Mouse (Mus musculus): ENCODE data around the gene Htra2. TPM values are rescaled to one million over a fixed set of nuclear protein-coding genes. Genes with fewer than 3 reads are reported as not detected.

The Htra2 gene
- polyA plus RNA-seq, 1 experiment from 2014 or later: 76.6 TPM

DNA sequence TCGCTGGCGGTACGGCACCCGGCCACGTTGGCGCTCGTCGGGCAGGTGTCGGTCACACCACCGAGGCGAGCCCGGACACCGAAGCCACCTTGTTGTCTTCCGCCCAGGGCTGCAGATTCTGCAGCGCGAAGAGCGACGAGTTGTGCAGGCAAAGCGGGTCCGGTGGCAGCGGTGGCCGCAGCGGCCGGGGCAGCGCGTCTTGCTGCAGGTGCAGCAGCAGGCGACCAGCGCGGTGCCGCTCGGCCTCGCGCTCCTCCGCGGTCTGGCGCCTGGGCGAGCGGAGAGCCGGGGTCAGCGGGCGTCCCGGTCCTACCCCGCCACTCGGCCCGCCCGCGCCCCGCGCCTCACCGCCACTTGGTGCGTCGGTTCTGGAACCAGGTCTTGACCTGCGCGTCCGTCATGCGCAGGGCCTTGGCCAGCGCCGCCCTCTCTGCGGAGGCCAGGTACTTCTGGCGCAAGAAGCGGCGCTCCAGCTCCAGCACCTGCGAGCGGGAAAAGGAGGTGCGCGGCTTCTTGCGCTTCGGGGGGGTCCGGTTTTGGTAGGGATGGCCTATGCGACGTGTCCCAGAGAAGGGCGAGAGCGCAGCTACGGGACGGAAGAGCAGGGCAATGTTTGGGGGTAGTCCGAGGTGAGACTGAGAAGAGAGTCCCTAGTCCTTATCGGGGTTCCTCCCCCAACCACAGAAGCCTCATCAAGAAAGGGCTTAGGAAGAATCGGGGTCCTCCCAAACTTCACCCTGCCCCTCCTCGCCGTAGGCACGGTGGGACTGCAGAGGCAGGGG lies 13.8 kb upstream of the Htra2 start:
- Histone ChIP-seq H3K4me3 (peak overlapping the region; percentile 29), H3K36me3 (no peaks in the 10 kb centered on the region), H3K4me2 (peak overlapping the region; percentile 52), H3K9ac (no peak overlapping the region), H3K4me1 (peaks cover 25% of the 10 kb centered on the region), H3K27me3 (peaks cover 100% of the 10 kb centered on the region), H3K27ac (no peak overlapping the region), H3K9me3 (no peaks in the 10 kb centered on the region)
- ATAC-seq (ENCODE audit: borderline replicate concordance, extremely low read depth, low FRiP score, low TSS enrichment): no peak
- under 1% methylated on average over 77 of the region's 81 CpGs for WGBS

DNA sequence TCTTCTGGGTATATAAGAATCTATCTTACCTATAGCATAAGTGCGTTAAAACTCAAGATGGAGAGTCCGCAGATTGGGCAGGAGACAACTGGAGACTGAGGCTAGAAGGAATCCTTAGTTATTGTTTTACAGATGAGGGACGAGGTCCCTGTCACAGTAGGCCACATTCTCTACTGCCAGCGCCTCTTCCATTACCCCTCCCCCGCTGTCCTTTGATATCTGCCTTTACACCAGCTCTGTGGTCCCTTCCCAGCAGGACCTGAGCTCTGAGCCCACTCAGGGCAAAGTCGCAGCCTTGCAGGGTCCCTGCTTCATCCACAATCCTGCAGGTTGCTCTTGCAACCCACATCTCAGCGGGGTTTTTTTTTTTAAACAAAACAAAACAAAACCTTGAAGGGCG lies 13.1 kb upstream of the Htra2 start:
- no peak for ATAC-seq (ENCODE audit: borderline replicate concordance, extremely low read depth, low FRiP score, low TSS enrichment)
- Histone ChIP-seq H3K27me3 (peaks cover 100% of the 10 kb centered on the region), H3K4me2 (peak overlapping the region; percentile 52)

GRCm38 (mm10) chr6:83066441-83066840 lies 11.4 kb upstream of the Htra2 start:
- no peaks in the 10 kb centered on the region for H3K9me3 ChIP-seq
- peaks cover 100% of the 10 kb centered on the region for H3K27me3 ChIP-seq
- no peak overlapping the region for H3K27ac ChIP-seq
- no peak overlapping the region for H3K9ac ChIP-seq
- no peaks in the 10 kb centered on the region for H3K36me3 ChIP-seq
- no peak overlapping the region for H3K4me3 ChIP-seq
- H3K4me1 ChIP-seq: peaks cover 25% of the 10 kb centered on the region
- H3K4me2 ChIP-seq: no peak overlapping the region
- ATAC-seq (ENCODE audit: borderline replicate concordance, extremely low read depth, low FRiP score, low TSS enrichment): no peak
- 22% methylated on average over 6 of the region's 6 CpGs for WGBS

More for the DNA sequence above, 13.1 kb upstream of the Htra2 start:
- peak overlapping the region; percentile 29; the same call in 1 of the 2 replicates for H3K4me3 ChIP-seq
- H3K4me1 ChIP-seq: peaks cover 25% of the 10 kb centered on the region
- H3K27ac ChIP-seq: no peak overlapping the region
- H3K9me3 ChIP-seq: no peaks in the 10 kb centered on the region
- H3K9ac ChIP-seq: no peak overlapping the region
- H3K36me3 ChIP-seq: no peaks in the 10 kb centered on the region
- 5% methylated on average over 8 of the region's 8 CpGs for WGBS

GRCm38 (mm10) chr6:83065995-83066394 lies 10.9 kb upstream of the Htra2 start:
- no peak for ATAC-seq (ENCODE audit: borderline replicate concordance, extremely low read depth, low FRiP score, low TSS enrichment)
- H3K4me3 ChIP-seq: no peak overlapping the region
- 26% methylated on average over 8 of the region's 8 CpGs for WGBS

DNA sequence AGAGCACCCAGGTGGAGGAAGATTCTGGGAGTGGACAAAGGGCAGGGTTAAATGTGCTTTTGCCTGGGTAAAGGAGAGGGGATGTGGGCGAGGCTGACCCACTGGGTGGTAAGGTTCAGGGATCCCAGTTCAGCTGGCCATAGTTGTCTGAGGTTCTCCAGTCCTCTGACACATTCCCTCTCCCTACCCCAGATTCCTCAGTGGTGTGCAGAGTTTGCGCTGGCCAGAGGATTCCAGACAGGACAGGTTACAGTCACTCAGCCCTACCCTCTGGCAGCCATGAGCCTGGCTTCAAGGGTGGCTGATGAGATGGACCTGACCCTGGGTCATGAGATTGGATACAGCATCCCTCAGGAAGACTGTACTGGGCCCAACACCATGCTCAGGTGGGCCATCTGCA lies 3.7 kb upstream of the Htra2 start:
- 82% methylated on average over 2 of the region's 2 CpGs for WGBS
- H3K27ac ChIP-seq: no peak overlapping the region
- peaks cover 10% of the 10 kb centered on the region for H3K4me1 ChIP-seq
- peaks cover 26% of the 10 kb centered on the region for H3K27me3 ChIP-seq
- peaks cover 14% of the 10 kb centered on the region for H3K36me3 ChIP-seq
- H3K4me3 ChIP-seq: no peak overlapping the region
- ATAC-seq (ENCODE audit: borderline replicate concordance, extremely low read depth, low FRiP score, low TSS enrichment): no peak
- H3K9me3 ChIP-seq: no peaks in the 10 kb centered on the region
- no peak overlapping the region for H3K9ac ChIP-seq
- no peak overlapping the region for H3K4me2 ChIP-seq

More at GRCm38 (mm10) chr6:83065995-83066394, 10.9 kb upstream of the Htra2 start:
- Histone ChIP-seq H3K9ac (no peak overlapping the region), H3K4me1 (peaks cover 22% of the 10 kb centered on the region), H3K4me2 (no peak overlapping the region), H3K9me3 (no peaks in the 10 kb centered on the region), H3K27me3 (peaks cover 99% of the 10 kb centered on the region), H3K27ac (no peak overlapping the region), H3K36me3 (no peaks in the 10 kb centered on the region)

DNA sequence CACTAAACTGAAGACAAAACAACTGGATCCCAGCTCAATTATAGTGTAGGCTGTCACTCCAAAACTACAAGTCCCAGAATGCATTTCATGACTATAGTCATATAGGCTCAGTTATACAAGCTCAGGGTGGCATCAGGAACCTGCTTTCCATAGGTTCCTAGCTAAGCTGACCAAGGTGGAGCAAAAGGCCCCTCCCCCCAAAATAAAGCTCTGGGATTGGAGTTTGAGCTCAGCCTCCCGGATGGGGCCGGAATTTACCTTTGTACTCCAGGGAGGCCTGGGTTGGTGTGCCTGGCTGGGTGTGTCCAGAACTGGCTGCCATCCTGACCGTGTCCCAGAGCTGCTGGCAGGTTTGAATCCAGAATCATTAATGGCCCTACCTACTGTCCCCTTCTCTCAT lies 2.7 kb upstream of the Htra2 start, which contains the start of gene Dqx1:
Gene Dqx1, plus strand, starts transcription at position 55 of the 400 bp plus-strand sequence.
- Histone ChIP-seq H3K9me3 (no peaks in the 10 kb centered on the region), H3K4me3 (no peak within 1 kb of the TSS; the same call in 1 of the 2 replicates), H3K27me3 (peaks cover 17% of the 10 kb centered on the region), H3K9ac (no peak within 1 kb of the TSS), H3K4me2 (no peak within 1 kb of the TSS), H3K27ac (no peak within 1 kb of the TSS), H3K4me1 (peaks cover 18% of the 10 kb centered on the region), H3K36me3 (peaks cover 14% of the 10 kb centered on the region)
- WGBS: 40% methylated on average over 3 of the region's 3 CpGs
- no peak for ATAC-seq (ENCODE audit: borderline replicate concordance, extremely low read depth, low FRiP score, low TSS enrichment)

GRCm38 (mm10) chr6:83054074-83054851 lies 810 bp downstream of the Htra2 start, which contains the start of gene Aup1:
TSS of gene Aup1 (plus strand) at chr6:83054521.
- Histone ChIP-seq H3K9me3 (no peaks in the 10 kb centered on the region), H3K27me3 (no peaks in the 10 kb centered on the region), H3K4me2 (peak within 1 kb of the TSS; percentile 86), H3K9ac (peak within 1 kb of the TSS; percentile 85), H3K4me1 (peaks cover 26% of the 10 kb centered on the region), H3K27ac (peak within 1 kb of the TSS; percentile 85), H3K36me3 (peaks cover 28% of the 10 kb centered on the region), H3K4me3 (peak within 1 kb of the TSS; percentile 91)
- WGBS: under 1% methylated on average over 64 of the region's 64 CpGs
- ATAC-seq (ENCODE audit: borderline replicate concordance, extremely low read depth, low FRiP score, low TSS enrichment): peak; percentile 97

DNA sequence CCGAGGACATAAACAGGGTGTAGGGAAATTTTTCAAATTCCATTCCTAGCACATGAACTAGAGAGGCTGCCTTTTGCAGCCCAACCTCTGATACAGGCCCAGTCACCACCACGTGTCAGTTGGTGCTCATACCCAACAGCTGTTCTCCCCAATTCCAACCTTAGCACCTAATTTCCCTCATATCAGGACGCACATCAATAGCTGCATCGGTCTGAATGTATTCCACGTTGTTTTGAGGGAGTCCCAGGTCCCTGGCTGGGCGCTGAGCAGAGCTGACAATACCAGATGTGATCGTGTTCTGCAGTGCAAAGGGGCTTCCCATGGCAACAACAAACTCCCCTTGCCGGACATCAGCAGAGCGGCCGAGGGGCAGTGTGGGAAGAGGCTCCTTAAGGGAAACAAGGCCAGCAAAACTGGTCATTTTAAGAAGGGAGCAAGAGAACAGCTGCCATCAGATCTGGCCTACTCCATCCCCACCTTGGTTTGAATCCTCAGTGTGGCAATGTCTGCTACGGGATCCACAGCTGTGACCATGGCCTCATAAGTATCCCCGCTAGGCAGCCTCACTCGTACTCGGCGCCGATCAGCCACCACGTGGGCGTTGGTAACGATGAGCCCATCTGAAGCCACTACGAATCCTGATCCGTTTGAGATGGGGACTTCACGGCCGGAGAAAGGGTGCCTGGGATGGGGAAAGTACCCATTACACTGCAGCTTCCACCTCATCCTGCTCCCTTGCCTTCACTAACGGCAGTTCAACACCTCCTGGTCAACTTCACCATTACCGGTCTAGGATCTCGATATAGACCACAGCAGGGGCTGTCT lies 1.7 kb downstream of the Htra2 start:
- peak overlapping the region; percentile 86 for H3K4me2 ChIP-seq
- peak overlapping the region; percentile 91 for H3K4me3 ChIP-seq
- H3K4me1 ChIP-seq: peaks cover 26% of the 10 kb centered on the region
- peak overlapping the region; percentile 82 for H3K9ac ChIP-seq
- H3K27me3 ChIP-seq: no peaks in the 10 kb centered on the region
- WGBS: 2% methylated on average over 26 of the region's 26 CpGs
- no peaks in the 10 kb centered on the region for H3K9me3 ChIP-seq
- H3K36me3 ChIP-seq: peaks cover 28% of the 10 kb centered on the region
- ATAC-seq (ENCODE audit: borderline replicate concordance, extremely low read depth, low FRiP score, low TSS enrichment): no peak
- peak overlapping the region; percentile 85 for H3K27ac ChIP-seq

DNA sequence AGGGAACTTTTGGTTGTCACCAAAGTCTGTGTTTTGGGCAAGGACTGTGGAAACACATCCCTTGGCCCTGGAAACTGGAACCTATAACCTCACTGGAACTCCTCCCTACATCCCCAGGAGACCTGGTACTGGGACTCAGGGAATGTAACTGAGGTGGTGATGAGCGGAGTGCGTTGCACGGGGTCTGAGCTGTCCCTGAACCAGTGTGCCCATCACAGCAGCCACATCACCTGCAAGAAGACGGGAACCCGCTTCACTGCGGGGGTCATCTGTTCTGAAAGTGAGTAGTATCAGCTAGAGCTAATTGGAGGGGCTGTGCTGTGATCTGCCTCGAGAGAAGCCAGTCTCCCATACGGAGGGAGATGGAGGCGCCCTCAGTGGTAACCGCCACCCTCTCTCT lies 5.7 kb downstream of the Htra2 start:
- Histone ChIP-seq H3K4me3 (no peak overlapping the region), H3K27me3 (no peaks in the 10 kb centered on the region), H3K36me3 (peaks cover 14% of the 10 kb centered on the region), H3K9me3 (no peaks in the 10 kb centered on the region), H3K9ac (no peak overlapping the region), H3K4me2 (no peak overlapping the region), H3K27ac (no peak overlapping the region), H3K4me1 (peaks cover 16% of the 10 kb centered on the region)
- WGBS: 70% methylated on average over 10 of the region's 10 CpGs
- ATAC-seq (ENCODE audit: borderline replicate concordance, extremely low read depth, low FRiP score, low TSS enrichment): no peak

DNA sequence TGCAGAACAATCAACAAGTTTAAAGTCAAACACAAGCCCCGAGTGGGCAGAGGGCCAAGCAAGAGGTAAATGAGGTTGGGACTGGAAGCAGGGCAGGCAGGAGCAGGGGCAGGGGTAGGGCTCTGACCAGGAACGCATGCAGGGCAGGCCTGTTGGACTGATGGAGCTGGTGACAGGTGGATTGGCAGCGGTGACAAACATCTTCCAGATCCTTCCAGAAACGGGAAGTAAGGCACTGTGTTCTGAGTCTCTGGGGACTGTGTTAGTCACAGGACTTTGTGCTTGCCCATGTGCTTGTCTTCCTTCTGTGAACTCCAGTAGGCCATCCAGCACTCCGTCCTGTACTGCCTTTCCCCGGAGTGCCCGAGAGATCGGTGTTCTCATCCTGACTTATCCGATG lies 10.3 kb downstream of the Htra2 start:
- WGBS: 67% methylated on average over 9 of the region's 9 CpGs
- no peaks in the 10 kb centered on the region for H3K9me3 ChIP-seq
- no peak overlapping the region for H3K4me3 ChIP-seq
- H3K4me2 ChIP-seq: no peak overlapping the region
- H3K36me3 ChIP-seq: no peaks in the 10 kb centered on the region
- no peak for ATAC-seq (ENCODE audit: borderline replicate concordance, extremely low read depth, low FRiP score, low TSS enrichment)
- no peak overlapping the region for H3K27ac ChIP-seq
- peaks cover 6% of the 10 kb centered on the region; the same call in 1 of the 2 replicates for H3K4me1 ChIP-seq
- no peak overlapping the region for H3K9ac ChIP-seq
- no peaks in the 10 kb centered on the region for H3K27me3 ChIP-seq

DNA sequence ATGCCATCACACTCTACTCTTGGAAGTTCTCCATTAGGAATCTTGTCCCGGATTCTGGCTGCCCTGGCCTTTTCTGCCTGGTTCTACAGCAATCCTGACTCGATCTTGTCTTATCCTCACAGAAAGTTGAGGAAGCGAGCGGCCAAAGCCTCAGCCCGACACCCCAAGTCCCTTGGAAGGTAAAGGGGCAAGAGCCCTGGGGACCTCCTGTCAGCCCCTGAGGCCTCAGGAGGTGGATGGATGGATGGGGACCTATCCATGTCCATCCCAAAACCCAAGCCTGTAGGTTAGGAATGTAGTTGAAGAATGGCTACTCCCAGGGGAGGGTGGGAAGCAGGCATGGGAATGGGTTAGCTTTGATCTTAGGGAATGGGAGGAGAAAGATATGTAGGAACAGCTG lies 11.1 kb downstream of the Htra2 start:
- no peak overlapping the region for H3K4me2 ChIP-seq
- H3K9me3 ChIP-seq: no peaks in the 10 kb centered on the region
- no peak overlapping the region for H3K4me3 ChIP-seq
- WGBS: 84% methylated on average over 5 of the region's 5 CpGs
- H3K4me1 ChIP-seq: peaks cover 6% of the 10 kb centered on the region; the same call in 1 of the 2 replicates
- no peaks in the 10 kb centered on the region for H3K27me3 ChIP-seq
- no peak overlapping the region for H3K27ac ChIP-seq
- no peak for ATAC-seq (ENCODE audit: borderline replicate concordance, extremely low read depth, low FRiP score, low TSS enrichment)
- H3K36me3 ChIP-seq: no peaks in the 10 kb centered on the region
- no peak overlapping the region for H3K9ac ChIP-seq

Measured in lung, embryonic 15.5 days (tissue).